Mouse (Mus musculus) cerebellum, adult 11 months (tissue): Measurements from ENCODE around the gene Actl10.

Experiments used
- DNase-seq: peaks from one replicate; pipeline ENCODE4 v3.0.0; 2022

The Actl10 gene

DNA sequence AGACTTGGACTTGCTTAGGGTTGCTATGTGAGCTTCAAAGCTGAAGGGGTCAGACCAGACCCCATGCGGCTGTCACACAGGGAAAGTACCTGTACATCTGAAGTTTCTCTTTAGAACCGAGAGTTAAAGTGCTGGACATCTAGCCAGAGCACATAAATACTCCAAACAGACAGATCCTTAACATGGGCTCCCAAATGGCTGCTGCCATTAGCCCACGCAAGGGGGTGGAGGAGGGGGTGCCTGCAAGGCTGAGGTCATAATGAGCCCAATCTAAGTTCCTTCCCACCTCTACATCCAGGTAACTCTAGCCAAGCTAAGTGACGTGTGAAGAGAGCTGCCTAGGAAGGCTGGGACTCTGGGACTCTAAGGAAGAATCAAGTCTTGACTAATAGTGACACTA, at the start of gene Actl10:
Gene Actl10 (plus strand): TSS at position 301 of the 400 bp plus-strand sequence.
- DNase-seq = no peak

DNA sequence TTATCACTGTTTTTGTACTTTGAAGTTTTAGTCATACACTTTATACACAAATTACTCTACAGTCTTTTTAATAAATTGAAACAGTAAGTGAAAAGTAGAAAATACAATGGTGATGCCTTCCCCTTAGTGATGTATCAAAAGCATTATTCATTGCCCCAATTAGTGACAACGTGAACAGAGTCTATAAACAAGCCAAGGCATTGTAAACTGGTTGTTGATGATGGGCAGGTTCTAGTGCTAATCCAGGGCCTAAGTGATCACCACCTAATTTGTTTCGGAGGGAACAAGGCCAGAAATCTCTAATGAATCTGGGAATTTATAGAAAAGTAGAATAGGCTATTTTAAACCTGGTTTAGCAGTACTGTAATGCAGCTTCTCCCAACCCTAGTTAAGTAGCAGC, 44.5 kb upstream of the Actl10 start:
- DNase-seq = no peak

GRCm38 (mm10) chr2:154507566-154508283, 43.9 kb upstream of the Actl10 start:
- DNase-seq = peak; percentile 42

- no peak for DNase-seq
Observed at GRCm38 (mm10) chr2:154508450-154508849, 43.1 kb upstream of the Actl10 start.

DNA sequence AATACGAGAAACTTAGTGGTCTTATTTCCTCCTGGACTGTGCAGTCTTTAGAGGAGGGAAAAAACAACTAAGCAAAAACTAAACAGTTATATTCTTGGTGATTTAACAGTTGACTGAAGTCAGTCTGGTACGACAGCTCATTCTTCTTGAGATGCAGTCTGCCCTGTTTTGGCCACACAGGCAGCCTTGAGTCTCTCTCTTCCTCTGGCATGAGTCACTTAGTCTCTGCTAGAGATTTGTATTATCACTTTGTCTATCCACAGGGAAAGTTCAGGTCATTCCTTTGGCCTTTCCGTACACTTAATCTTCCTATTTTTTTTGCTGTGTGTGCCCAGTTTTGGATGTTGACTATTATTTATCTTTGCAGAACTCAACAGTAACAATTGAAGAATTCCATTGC, 41.4 kb upstream of the Actl10 start:
- no peak for DNase-seq

DNA sequence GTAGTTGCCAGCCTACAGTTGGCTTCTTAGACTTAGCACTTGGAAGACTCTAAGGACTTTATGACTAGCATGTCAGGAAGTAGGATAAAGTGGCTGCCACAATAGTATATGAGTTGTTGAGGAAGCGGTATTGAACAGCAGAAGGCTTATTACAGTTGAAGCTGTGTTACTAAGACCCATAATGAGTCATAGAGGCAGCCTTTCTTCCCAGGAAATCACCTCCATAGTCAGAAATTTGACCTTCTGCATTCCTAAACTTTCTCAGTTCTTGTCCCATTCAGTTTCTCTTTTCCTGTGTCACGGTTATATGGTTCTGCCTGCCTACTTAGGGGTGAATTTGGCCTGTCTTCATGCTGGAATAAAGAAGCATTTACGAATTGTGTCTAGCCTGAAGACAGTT, 34.6 kb upstream of the Actl10 start:
- DNase-seq = no peak

GRCm38 (mm10) chr2:154517424-154517823, 34.2 kb upstream of the Actl10 start:
- no peak for DNase-seq

GRCm38 (mm10) chr2:154521449-154521848, 30.1 kb upstream of the Actl10 start:
- DNase-seq = no peak

- no peak for DNase-seq
Observed at GRCm38 (mm10) chr2:154522334-154522733, 29.2 kb upstream of the Actl10 start.

- no peak for DNase-seq
Observed at GRCm38 (mm10) chr2:154525285-154525684, 26.3 kb upstream of the Actl10 start.

DNA sequence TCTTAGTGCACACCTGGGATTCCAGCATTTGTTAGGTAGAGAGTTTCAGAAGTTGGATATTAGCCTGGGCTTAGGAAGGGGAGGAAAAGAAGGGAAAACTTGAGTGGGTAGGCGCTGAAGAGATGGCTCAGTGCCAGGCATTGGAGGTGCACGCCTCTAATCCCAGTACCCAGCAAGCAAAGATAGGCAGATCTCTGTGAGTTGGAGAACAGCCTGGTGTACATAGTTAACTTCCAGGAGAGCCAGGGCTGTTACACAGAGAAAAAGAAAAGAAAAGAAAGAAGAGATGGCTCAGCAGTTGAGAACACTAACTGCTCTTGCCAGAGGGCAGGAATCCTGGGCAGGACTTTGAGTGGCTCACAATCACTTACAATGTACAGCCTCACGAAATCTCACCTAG, 25.0 kb upstream of the Actl10 start:
- DNase-seq = no peak

DNA sequence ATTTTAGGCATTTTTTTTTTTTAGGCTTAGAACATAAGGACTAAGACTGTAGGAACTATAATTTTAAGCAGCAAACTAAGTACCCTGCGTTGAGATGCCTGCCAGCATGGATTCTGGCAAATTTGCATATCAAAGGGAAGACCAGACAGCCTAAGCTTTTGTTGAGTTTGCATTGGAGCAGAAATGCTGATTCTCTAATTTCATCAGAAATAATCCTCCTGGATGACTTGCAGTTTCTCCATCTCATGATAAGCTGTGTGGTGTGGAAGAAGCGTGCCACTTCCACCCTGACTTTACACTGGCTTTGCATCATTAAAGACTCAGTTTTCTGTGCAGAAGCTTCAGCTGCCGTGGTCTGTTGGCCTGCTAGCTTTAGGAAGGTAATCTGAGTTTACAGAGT, 18.7 kb upstream of the Actl10 start:
- no peak for DNase-seq

GRCm38 (mm10) chr2:154534704-154535270, 16.8 kb upstream of the Actl10 start:
- no peak for DNase-seq

- DNase-seq = no peak
Observed at GRCm38 (mm10) chr2:154538310-154538709, 13.3 kb upstream of the Actl10 start.

GRCm38 (mm10) chr2:154538710-154539109, 12.9 kb upstream of the Actl10 start:
- DNase-seq = no peak

DNA sequence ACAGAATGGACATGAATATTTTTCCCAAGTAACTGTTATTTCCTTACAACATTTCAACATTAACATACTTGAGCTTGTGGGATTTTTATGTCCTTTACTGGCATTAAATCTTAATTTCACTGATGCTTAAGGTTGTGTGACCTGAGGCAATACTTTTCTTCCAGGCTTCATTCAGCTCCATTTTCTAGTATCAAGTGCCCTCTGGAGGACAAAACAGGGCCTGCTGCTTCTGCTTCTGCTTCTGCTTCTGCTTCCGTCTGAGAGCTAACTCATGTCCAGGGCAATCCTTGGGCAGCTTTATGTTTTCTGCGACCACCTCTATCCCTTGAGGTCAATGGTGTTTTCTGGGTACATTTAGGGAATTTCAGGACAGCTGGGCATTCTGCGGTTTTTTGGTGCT, 11.9 kb upstream of the Actl10 start:
- no peak for DNase-seq

- no peak for DNase-seq
Observed at GRCm38 (mm10) chr2:154541630-154542029, 9.9 kb upstream of the Actl10 start.

DNA sequence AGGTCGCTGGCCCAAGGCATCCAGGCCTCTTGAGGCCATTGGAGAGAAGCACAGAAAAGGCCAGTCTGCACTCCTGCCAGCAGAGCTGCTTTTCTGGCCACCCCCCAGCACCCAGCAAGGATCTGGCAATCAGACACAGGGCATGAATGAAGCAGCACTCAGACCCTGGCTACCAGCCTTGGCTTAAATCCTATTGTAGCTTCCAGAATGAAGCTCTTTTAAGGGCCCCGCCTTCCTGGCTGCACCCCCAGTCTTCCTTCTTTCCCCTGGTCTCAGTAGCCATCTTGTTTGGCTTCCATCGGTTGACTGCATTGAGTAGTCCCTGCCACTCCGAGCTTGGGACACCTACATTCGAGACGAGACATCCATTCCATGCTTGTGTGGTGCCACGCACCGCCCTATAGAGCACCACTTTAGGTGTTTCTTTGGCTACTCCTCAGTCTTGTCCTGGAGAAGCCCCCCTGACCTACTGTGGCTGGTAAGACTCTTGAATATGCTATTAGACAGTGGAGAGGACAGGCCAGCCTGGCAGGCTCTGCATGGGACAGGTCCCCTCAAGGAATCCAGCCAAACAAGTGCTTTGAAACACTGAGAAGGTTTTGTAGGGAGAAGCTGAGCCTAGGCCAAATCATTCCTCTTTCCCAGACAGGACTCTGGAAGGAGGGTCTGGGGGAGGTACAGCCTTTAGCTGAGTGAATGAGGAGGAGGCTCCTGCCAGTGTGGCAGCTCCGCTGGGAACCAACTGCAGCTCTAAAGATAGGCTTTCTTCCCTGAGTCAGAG, 7.8 kb upstream of the Actl10 start:
- peak; percentile 96 for DNase-seq

DNA sequence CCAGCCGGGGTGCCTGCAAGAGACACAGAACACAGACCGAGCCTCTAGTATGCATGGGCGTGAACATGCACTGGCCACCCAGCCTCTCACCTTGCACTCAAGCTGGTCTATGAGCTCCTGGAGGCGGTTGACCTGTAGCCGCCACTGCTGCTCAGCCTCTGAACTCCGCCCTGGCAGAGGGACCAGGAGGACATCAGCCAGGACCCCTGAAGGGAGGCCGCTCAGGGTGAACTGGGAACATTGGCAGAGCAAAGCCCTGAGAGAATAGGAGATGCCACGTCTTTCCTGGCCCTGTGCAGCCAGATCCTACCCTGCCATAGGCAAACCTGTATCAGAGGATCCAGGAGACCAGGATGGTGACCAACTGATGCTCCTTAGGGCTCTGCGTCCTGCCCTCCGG, 4.9 kb upstream of the Actl10 start, which contains the start of gene 1700003F12Rik:
Gene 1700003F12Rik (plus strand): TSS at position 375 of the 400 bp plus-strand sequence.
- DNase-seq = no peak

DNA sequence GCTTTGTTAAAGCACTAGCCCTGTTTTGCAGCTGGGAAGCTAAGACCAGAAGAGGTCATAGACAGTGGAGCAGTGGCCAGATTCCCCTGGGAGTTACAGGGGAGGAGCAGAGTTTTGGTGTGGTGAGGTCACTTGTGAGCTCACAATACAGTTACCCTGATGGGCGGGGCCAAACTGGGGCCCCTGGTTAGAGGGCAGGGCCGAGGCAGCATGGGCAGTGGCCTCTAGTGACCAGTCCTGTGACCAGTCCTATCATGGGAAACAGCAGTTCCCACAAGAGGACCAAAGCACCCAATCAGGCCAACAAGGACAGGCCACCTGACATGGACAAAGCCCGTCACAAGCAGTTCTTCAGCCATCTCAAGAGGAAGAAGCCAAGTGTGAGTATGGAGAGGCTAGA, 2.9 kb upstream of the Actl10 start:
- no peak for DNase-seq

DNA sequence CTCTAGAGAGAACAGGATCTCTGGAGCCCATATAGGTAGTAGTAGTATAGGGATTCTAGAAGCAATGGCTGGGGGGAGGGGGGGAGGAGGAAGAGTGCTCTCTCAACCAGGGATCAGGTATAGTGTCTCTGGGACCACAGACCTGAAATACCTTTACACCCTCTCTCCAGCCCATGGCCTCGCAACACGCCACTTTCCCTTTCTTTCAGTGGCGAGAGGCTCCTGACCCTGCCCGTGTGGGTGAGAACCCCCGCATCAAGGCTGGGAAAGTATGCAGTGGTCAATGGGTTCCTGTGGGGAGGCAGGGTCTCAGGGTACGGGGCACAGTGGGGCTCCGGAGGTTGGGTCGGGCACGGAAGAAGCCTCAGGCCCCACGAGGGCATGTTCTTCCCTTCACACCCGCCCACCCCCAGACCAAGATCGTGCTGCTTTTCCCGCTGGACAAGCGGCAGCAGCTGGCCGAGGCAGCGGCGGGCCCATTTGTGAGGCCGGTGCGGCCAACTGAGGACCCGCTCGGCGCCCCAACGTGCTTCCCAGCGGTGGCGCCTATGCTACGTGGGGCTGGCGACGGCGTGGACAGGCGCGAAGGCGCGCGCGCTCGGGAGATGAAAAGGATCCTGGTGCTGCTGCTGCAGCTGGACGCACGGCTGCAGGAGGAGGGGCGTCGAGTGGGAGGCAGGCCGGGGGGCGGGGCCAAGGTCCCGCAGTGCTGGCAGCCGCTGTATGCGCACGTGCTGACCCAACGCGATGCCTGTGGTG, 2.3 kb upstream of the Actl10 start:
- no peak for DNase-seq

DNA sequence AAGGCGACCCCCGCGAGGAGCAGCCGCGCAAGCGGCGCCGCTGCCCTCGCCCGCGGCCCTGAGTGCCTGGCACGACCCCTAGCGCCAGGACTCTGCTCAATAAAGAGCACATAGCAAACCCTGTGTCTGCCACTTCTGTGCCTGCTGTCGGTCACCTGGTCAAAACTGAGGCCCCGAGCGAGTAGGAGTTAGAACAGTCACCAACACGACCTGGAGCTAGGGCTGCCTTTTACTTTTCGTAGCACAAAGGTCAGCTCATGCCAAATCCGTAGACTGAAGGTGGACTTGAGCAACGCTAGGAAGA, 1.7 kb upstream of the Actl10 start:
- no peak for DNase-seq

GRCm38 (mm10) chr2:154550937-154551336, 639 bp upstream of the Actl10 start:
- no peak for DNase-seq
